Mouse (Mus musculus): ENCODE results near the gene Tap1. TPM values are rescaled to one million over a fixed set of nuclear protein-coding genes. Genes with fewer than 3 reads are reported as not detected.

The Tap1 gene
- total and polyA plus RNA-seq, 3 experiments, result 6.5 to 7.4 (median 7.2) TPM

GRCm38 (mm10) chr17:34204303-34205010, 17.1 kb downstream of the Tap1 start:
- ATAC-seq (ENCODE audit: extremely low read depth, insufficient number of reproducible peaks, low FRiP score, poor library complexity, severe bottlenecking), result no peak
- peak overlapping the region; percentile 95 for H3K4me3 ChIP-seq (ENCODE audit: low read depth, low read length)
- no peaks in the 10 kb centered on the region for H3K9me3 ChIP-seq (replicated peaks)
- H3K27me3 ChIP-seq (ENCODE audit: insufficient read depth, low read length), result peaks cover 5% of the 10 kb centered on the region; the same call in 1 of the 2 replicates
- TF ChIP-seq GATA1 (IDR thresholded peaks at IDR 0.05; ENCODE audit: borderline replicate concordance, low read length), result no peak
- no peak for TF ChIP-seq POLR2AphosphoS5 (IDR thresholded peaks at IDR 0.05; ENCODE audit: insufficient replicate concordance, low read depth, low read length)
- TF ChIP-seq GATA2 (IDR thresholded peaks at IDR 0.05; ENCODE audit: borderline replicate concordance, low read depth, low read length), result no peak
- TF ChIP-seq CTCF (IDR thresholded peaks at IDR 0.05; ENCODE audit: low read depth, low read length), result peak; percentile 73
- peak; percentile 82 for DNase-seq (ENCODE audit: low spot score)
- peaks cover 33% of the 10 kb centered on the region for H3K36me3 ChIP-seq (replicated peaks)
- H3K4me1 ChIP-seq (ENCODE audit: insufficient read depth, low read depth, low read length), result peaks cover 57% of the 10 kb centered on the region

- ATAC-seq (ENCODE audit: extremely low read depth, insufficient number of reproducible peaks, low FRiP score, poor library complexity, severe bottlenecking), result no peak
- TF ChIP-seq CTCF (IDR thresholded peaks at IDR 0.05; ENCODE audit: low read depth, low read length) (no peak), GATA2 (IDR thresholded peaks at IDR 0.05; ENCODE audit: borderline replicate concordance, low read depth, low read length) (no peak), GATA1 (IDR thresholded peaks at IDR 0.05; ENCODE audit: borderline replicate concordance, low read length) (no peak), POLR2AphosphoS5 (IDR thresholded peaks at IDR 0.05; ENCODE audit: insufficient replicate concordance, low read depth, low read length) (no peak), TAL1 (conservative IDR thresholded peaks at IDR 0.05; ENCODE audit: low read depth, low read length) (no peak)
- Histone ChIP-seq H3K36me3 (replicated peaks) (peaks cover 39% of the 10 kb centered on the region), H3K27me3 (ENCODE audit: insufficient read depth, low read length) (peaks cover 5% of the 10 kb centered on the region; the same call in 1 of the 2 replicates), H3K4me3 (ENCODE audit: low read depth, low read length) (peak overlapping the region; percentile 95), H3K9me3 (replicated peaks) (peaks cover 3% of the 10 kb centered on the region), H3K4me1 (ENCODE audit: insufficient read depth, low read depth, low read length) (peaks cover 64% of the 10 kb centered on the region)
- DNase-seq (ENCODE audit: low spot score), result peak; percentile 49
Measured at GRCm38 (mm10) chr17:34205021-34205745, 17.8 kb downstream of the Tap1 start.

- Histone ChIP-seq H3K4me3 (ENCODE audit: low read depth, low read length) (peak overlapping the region; percentile 95; the same call in 1 of the 2 replicates), H3K9me3 (replicated peaks) (peaks cover 3% of the 10 kb centered on the region), H3K4me1 (ENCODE audit: insufficient read depth, low read depth, low read length) (peaks cover 70% of the 10 kb centered on the region), H3K36me3 (replicated peaks) (peaks cover 39% of the 10 kb centered on the region), H3K27me3 (ENCODE audit: insufficient read depth, low read length) (peaks cover 5% of the 10 kb centered on the region; the same call in 1 of the 2 replicates)
- peak; percentile 9; the same call in 1 of the 2 replicates for ATAC-seq (ENCODE audit: extremely low read depth, insufficient number of reproducible peaks, low FRiP score, poor library complexity, severe bottlenecking)
- peak; percentile 64 for TF ChIP-seq CTCF (IDR thresholded peaks at IDR 0.05; ENCODE audit: low read depth, low read length)
- no peak for TF ChIP-seq POLR2AphosphoS5 (IDR thresholded peaks at IDR 0.05; ENCODE audit: insufficient replicate concordance, low read depth, low read length)
- peak; percentile 65 for DNase-seq (ENCODE audit: low spot score)
Measured at GRCm38 (mm10) chr17:34205746-34206176, 18.4 kb downstream of the Tap1 start.

- peaks cover 3% of the 10 kb centered on the region for H3K9me3 ChIP-seq (replicated peaks)
- TF ChIP-seq TAL1 (conservative IDR thresholded peaks at IDR 0.05; ENCODE audit: low read depth, low read length), result no peak
- TF ChIP-seq GATA1 (IDR thresholded peaks at IDR 0.05; ENCODE audit: borderline replicate concordance, low read length), result no peak
- no peak for TF ChIP-seq GATA2 (IDR thresholded peaks at IDR 0.05; ENCODE audit: borderline replicate concordance, low read depth, low read length)
- no peak for TF ChIP-seq CTCF (IDR thresholded peaks at IDR 0.05; ENCODE audit: low read depth, low read length)
- no peak for TF ChIP-seq POLR2AphosphoS5 (IDR thresholded peaks at IDR 0.05; ENCODE audit: insufficient replicate concordance, low read depth, low read length)
- peaks cover 71% of the 10 kb centered on the region for H3K4me1 ChIP-seq (ENCODE audit: insufficient read depth, low read depth, low read length)
- DNase-seq (ENCODE audit: low spot score) (no peak), ATAC-seq (ENCODE audit: extremely low read depth, insufficient number of reproducible peaks, low FRiP score, poor library complexity, severe bottlenecking) (no peak)
- peaks cover 5% of the 10 kb centered on the region; the same call in 1 of the 2 replicates for H3K27me3 ChIP-seq (ENCODE audit: insufficient read depth, low read length)
- peaks cover 45% of the 10 kb centered on the region for H3K36me3 ChIP-seq (replicated peaks)
- no peak overlapping the region for H3K4me3 ChIP-seq (ENCODE audit: low read depth, low read length)
Measured at GRCm38 (mm10) chr17:34206731-34207130, 19.4 kb downstream of the Tap1 start.

GRCm38 (mm10) chr17:34207456-34207855, 20.1 kb downstream of the Tap1 start:
- Histone ChIP-seq H3K9me3 (replicated peaks) (peaks cover 3% of the 10 kb centered on the region), H3K4me1 (ENCODE audit: insufficient read depth, low read depth, low read length) (peaks cover 73% of the 10 kb centered on the region), H3K4me3 (ENCODE audit: low read depth, low read length) (no peak overlapping the region), H3K27me3 (ENCODE audit: insufficient read depth, low read length) (peaks cover 5% of the 10 kb centered on the region; the same call in 1 of the 2 replicates), H3K36me3 (replicated peaks) (peaks cover 52% of the 10 kb centered on the region)
- DNase-seq (ENCODE audit: low spot score) (no peak), ATAC-seq (ENCODE audit: extremely low read depth, insufficient number of reproducible peaks, low FRiP score, poor library complexity, severe bottlenecking) (no peak)
- TF ChIP-seq TAL1 (conservative IDR thresholded peaks at IDR 0.05; ENCODE audit: low read depth, low read length), result no peak

- TF ChIP-seq TAL1 (conservative IDR thresholded peaks at IDR 0.05; ENCODE audit: low read depth, low read length) (no peak), GATA2 (IDR thresholded peaks at IDR 0.05; ENCODE audit: borderline replicate concordance, low read depth, low read length) (no peak)
- Histone ChIP-seq H3K4me1 (ENCODE audit: insufficient read depth, low read depth, low read length) (peaks cover 73% of the 10 kb centered on the region), H3K27me3 (ENCODE audit: insufficient read depth, low read length) (peaks cover 2% of the 10 kb centered on the region; the same call in 1 of the 2 replicates), H3K36me3 (replicated peaks) (peaks cover 55% of the 10 kb centered on the region), H3K9me3 (replicated peaks) (peaks cover 3% of the 10 kb centered on the region), H3K4me3 (ENCODE audit: low read depth, low read length) (no peak overlapping the region)
- ATAC-seq (ENCODE audit: extremely low read depth, insufficient number of reproducible peaks, low FRiP score, poor library complexity, severe bottlenecking) (no peak), DNase-seq (ENCODE audit: low spot score) (no peak)
Measured at GRCm38 (mm10) chr17:34207866-34208265, 20.5 kb downstream of the Tap1 start.
